Mouse (Mus musculus): ENCODE results near the gene Ccdc167.
"Not testable (repeated sequence)": the region's sequence is repeated elsewhere in the genome, so short reads cannot be mapped to it uniquely, and the experiment has no call there.

Gene Ccdc167

GRCm38 (mm10) chr17:29719628-29720575 is 3.1 kb upstream of the Ccdc167 start:
- no peak for DNase-seq (ENCODE audit: low spot score in 2 of 2)

GRCm38 (mm10) chr17:29718660-29719059 is 1.8 kb upstream of the Ccdc167 start:
- no peak for DNase-seq (ENCODE audit: low spot score in 2 of 2)

DNA sequence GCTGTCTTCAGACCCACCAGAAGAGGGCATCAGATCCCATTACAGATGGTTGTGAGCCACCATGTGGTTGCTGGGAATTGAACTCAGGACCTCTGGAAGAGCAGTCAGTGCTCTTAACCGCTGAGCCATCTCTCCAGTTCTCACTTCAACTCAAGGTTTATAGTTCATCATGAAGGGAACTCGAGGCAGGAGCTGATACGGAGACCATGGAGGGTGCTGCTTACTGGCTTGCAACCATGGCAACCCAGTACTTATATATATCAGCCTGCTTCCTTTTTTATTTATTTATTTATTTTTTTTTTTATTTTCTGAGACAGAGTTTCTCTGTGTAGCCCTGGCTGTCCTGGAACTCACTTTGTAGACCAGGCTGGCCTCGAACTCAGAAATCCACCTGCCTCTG is 3.1 kb downstream of the Ccdc167 start:
- not testable (repeated sequence) for DNase-seq (ENCODE audit: low spot score in 2 of 2)

DNA sequence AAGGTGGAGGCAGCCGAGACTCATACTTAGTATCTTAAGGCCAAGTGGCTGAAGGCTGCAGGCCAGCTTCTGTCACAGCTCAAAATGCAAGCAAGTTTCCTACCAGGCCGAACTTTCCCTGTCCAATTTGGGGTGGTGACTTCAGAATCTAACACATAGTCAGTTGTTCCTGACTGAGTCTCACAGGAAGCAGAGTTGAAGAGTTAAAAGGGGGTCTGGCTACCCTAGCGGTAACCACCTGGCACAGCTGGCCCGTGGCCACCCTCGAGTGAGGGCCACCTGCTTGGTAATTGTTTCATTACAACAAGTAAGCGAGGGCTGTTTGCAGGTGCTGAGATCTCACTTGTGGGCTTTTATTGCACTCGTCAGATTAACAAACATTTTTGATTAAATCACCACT is 4.3 kb downstream of the Ccdc167 start:
- DNase-seq (ENCODE audit: low spot score in 2 of 2), result no peak

GRCm38 (mm10) chr17:29711745-29712431 is 5.0 kb downstream of the Ccdc167 start:
- no peak for DNase-seq (ENCODE audit: low spot score in 2 of 2)

DNA sequence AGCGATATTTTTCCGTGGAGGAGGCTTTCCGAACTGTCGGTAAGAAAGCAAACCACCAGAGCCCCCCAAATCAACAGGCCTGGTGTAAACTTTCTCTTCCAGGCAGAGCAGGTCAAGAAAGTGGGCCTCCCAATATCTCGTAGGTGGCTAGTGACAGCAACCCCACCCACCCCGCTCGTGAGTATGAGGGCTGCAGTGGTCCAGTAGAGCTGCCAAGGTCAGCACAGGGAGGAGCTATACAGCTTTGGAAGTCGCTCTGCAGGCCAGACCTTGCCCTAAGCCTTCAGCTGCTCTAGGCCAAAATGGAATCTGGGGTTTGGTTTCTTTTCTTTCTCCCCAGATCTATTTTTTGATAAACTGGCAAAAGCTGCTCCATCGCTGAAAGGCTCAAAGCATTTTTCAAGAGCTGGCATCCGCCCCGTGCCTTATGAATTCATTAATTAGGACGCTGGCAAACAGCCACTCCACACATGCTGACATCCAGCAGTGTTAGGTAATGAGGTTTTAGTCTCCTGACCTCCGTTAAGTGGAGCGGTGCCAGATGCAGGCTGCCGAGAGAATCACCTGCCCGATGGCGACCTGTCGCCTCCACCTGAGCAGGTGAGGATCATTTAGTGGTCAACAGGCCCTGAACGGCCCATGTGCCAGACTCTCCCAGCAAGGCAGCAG is 5.6 kb downstream of the Ccdc167 start:
- no peak for DNase-seq (ENCODE audit: low spot score in 2 of 2)

DNA sequence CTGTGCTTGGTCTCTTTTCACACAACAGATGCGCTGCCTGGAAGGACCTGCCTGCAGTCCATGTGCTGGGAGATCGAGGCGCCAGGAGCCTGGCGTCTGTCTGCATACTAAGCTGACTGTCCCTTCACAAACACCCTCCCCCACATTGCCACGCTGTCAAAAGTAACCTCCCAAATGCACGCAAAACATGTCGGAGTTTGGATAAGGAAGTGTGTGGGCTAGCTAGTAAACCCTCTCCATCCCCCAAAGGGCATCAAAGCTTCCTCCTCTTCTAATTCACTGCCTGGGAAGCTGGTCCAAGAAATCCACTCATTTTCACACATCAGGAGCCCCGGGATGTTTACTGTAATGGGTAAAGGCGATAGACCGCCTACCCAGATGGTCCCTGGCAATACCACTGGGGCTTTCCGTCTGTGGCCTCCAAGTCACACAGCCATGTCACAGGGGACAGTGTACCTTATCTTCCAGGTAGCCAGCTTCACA is 6.2 kb downstream of the Ccdc167 start:
- DNase-seq (ENCODE audit: low spot score in 2 of 2), result no peak

DNA sequence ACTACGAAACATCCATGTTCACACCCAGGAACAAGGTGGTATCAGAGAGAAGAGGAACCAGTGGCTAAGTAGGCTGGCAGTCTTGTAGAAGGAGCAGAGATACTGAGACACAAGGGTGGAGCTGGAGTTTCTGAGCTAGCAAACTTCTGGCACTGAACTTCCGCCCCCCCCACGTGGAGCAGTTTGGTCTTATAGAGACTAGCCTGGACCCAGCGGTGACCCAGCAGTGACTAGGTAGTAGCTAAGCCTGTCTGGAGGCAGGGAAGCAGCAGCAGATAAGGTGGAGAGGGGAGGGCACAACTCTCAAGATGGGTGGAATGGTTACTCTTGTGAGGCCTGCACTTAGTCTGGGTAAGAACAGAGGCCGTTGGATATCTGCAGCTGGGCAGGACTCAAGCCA is 8.1 kb downstream of the Ccdc167 start:
- DNase-seq (ENCODE audit: low spot score in 2 of 2), result no peak

- no peak for DNase-seq (ENCODE audit: low spot score in 2 of 2)
These were observed 9.8 kb downstream of the Ccdc167 start for GRCm38 (mm10) chr17:29706981-29707545.

GRCm38 (mm10) chr17:29705881-29706280 is 11.0 kb downstream of the Ccdc167 start:
- no peak for DNase-seq (ENCODE audit: low spot score in 2 of 2)

GRCm38 (mm10) chr17:29704781-29705180 is 12.1 kb downstream of the Ccdc167 start:
- DNase-seq (ENCODE audit: low spot score in 2 of 2), result peak in 1 of 2 experiments; percentile 52

DNA sequence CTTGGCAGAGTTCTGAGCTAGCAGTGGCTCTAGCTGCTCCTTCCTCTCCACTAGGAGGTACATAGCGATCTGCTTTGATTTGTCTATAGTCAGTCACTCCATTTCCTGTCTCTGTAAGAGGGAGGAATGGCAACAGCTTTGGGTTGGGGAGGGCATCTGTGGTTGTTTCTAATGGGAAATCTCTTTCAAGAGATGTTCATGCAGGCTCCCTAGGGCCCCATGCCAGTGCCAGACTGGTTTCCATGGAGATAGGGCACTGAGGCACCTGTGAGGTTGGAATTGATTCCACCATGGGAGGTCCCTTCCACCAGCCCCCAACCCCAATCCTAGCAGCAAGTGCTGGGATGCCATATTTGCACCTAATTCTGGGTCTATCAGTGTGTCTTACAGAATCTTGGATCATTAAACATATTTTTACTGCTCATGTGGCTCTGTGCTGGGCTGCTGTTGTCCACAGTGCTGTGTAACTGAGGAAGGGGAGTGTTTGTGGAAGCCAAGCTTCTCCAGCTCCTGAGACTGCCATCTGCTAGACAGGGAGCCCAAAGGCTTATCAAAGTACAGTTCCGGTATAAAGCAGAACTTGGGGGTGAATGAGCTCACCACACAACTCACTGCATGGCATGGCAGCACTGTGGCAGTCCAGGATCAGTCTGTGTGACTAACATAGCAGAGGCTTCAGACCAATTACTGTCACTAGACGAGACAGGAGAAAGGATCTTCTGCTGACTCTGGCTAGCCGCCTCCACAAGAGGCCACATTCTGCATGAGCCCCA is 13.7 kb downstream of the Ccdc167 start:
- no peak for DNase-seq (ENCODE audit: low spot score in 2 of 2)

DNA sequence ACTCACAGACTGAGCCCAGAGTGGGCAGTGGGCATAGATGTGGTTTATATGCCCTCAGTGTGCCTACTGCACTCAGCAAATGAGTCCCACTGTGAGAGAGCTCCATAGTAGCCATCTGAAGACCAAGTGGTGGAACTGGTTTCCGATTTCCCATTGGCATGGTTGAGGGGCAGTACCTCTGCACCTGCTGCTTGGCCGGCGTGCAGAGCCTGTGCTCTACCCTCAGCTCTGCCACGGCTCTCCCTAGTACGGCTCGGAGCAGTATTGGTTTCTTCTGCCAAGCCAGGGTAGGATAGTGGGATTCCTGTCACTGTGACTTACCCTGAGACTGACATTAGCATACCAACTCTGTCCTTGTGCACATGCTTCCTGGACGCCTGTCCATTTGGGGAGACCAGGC is 16.3 kb downstream of the Ccdc167 start:
- DNase-seq (ENCODE audit: low spot score in 2 of 2), result no peak

GRCm38 (mm10) chr17:29698421-29698820 is 18.4 kb downstream of the Ccdc167 start:
- DNase-seq (ENCODE audit: low spot score in 2 of 2), result no peak

- no peak for DNase-seq (ENCODE audit: low spot score in 2 of 2)
These were observed 19.9 kb downstream of the Ccdc167 start for GRCm38 (mm10) chr17:29696940-29697339.

DNA sequence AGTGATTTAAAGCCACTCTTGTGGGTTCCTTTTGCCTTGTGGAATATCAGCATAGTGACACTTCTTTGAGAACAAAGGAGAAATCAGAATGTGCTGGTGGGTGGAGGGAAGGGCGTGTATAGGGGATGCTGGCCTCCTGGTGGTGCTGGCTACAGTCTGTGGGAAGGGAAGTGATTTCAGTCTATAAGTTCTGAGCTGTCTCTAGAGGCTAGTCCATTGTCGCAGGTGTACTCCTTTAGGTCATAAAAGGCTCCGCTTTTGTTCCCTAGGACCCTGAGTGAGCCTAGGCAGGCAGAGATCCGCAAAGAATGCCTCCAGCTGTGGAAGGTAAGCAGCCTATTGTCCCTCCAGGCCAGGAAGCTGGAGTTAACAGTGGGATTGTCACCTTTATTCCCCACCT is 22.3 kb downstream of the Ccdc167 start:
- no peak for DNase-seq (ENCODE audit: low spot score in 2 of 2)

DNA sequence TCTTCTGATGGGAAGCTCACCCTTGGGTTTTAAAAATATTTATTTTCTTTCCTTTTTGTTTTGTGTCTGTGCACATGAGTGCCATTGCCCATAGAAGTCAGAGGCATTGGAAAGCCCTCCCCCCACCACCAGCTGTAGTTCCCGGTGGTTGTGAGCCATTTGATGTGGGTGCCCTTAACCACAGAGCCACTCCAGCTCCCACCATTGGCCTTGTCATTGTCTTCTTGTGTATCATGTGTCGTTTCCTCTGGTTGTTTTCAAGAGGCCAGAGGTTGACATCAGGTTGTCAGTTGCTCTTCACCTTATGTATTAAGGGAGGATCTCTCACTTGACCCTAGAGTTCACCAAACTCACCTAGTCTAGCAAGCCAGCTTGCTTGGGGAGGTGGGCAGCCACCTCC is 23.3 kb downstream of the Ccdc167 start:
- DNase-seq (ENCODE audit: low spot score in 2 of 2), result no peak

DNA sequence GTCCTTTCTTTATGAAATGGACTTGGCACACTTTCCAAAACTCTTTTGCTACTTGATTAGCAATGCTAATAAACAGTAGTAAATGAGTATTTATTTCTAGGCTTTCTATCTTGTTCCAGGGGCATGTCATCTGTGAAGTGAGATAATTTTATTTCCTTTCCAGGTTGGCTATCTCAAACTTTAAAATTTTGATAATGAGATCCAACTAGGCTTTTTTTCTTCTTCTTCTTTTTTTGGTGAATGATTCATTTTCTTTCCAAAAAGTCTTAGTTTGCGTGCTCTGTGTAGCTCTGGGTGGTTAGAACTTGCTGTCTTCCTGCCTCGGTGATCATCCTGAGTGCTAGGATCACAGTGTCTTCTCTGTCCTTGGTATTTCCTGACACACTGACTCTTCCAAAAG is 24.0 kb downstream of the Ccdc167 start:
- no peak for DNase-seq (ENCODE audit: low spot score in 2 of 2)

GRCm38 (mm10) chr17:29690257-29690656 is 26.6 kb downstream of the Ccdc167 start:
- no peak for DNase-seq (ENCODE audit: low spot score in 2 of 2)

GRCm38 (mm10) chr17:29688610-29689009 is 28.2 kb downstream of the Ccdc167 start:
- no peak for DNase-seq (ENCODE audit: low spot score in 2 of 2)

GRCm38 (mm10) chr17:29687373-29687772 is 29.5 kb downstream of the Ccdc167 start:
- no peak for DNase-seq (ENCODE audit: low spot score in 2 of 2)

Data from frontal cortex, postnatal 14 days (tissue).